26 mouse cellular contexts compared by ENCODE assay signal in genomic region chr3:140619885-140620284, GRCm38 (mm10).
"Had no signal": no experiment of that assay in that cellular context is flagged by ENCODE, and none has a peak within 500 bp of the region (broad histone marks: within the 10 kb centered on the region; RNA-seq: fewer than 3 reads in every experiment).

No protein-coding gene starts in this region.

- H3K27me3 ChIP-seq: heart, embryonic 13.5 days; heart, embryonic 15.5 days; hindbrain, embryonic 13.5 days; hindbrain, embryonic 15.5 days; kidney, embryonic 15.5 days; limb, embryonic 13.5 days; limb, embryonic 15.5 days; liver, embryonic 12.5 days had no signal

- H3K9ac ChIP-seq: heart, embryonic 13.5 days; heart, embryonic 15.5 days; hindbrain, embryonic 13.5 days; hindbrain, embryonic 15.5 days; kidney, embryonic 15.5 days; limb, embryonic 13.5 days; limb, embryonic 15.5 days; liver, embryonic 12.5 days; liver, embryonic 14.5 days had no signal

- H3K4me1 ChIP-seq: heart, embryonic 13.5 days; heart, embryonic 15.5 days; hindbrain, embryonic 13.5 days; hindbrain, embryonic 15.5 days; kidney, embryonic 15.5 days; limb, embryonic 13.5 days; limb, embryonic 15.5 days; liver, embryonic 12.5 days had no signal

- DNase-seq: gastrocnemius, postnatal 10 days; gastrocnemius, postnatal 25 days; heart, adult 18-20 months; heart, postnatal 14 days; heart, postnatal 36 days; kidney, adult 11 months; kidney, adult 2 months; kidney, adult 9 months; kidney, postnatal 14 days; kidney, postnatal 36 days; layer of hippocampus, adult 9-11 months; layer of hippocampus, postnatal 36 days; left cerebral cortex, postnatal 4 days had no signal

- H3K36me3 ChIP-seq: heart, embryonic 13.5 days; heart, embryonic 15.5 days; hindbrain, embryonic 13.5 days; hindbrain, embryonic 15.5 days; kidney, embryonic 15.5 days; limb, embryonic 13.5 days; limb, embryonic 15.5 days; liver, embryonic 12.5 days had no signal

- H3K4me3 ChIP-seq: heart, embryonic 13.5 days; heart, embryonic 15.5 days; hindbrain, embryonic 13.5 days; hindbrain, embryonic 15.5 days; kidney, embryonic 15.5 days; limb, embryonic 13.5 days; limb, embryonic 15.5 days; liver, embryonic 12.5 days had no signal

- H3K27ac ChIP-seq: heart, embryonic 13.5 days; heart, embryonic 15.5 days; hindbrain, embryonic 13.5 days; hindbrain, embryonic 15.5 days; hindbrain, postnatal 0 days; kidney, embryonic 15.5 days; kidney, postnatal 0 days; limb, embryonic 13.5 days; limb, embryonic 15.5 days; liver, embryonic 12.5 days; liver, embryonic 14.5 days had no signal

- H3K9me3 ChIP-seq: heart, embryonic 13.5 days; heart, embryonic 15.5 days; hindbrain, embryonic 13.5 days; hindbrain, embryonic 15.5 days; kidney, embryonic 15.5 days; limb, embryonic 13.5 days; limb, embryonic 15.5 days; liver, embryonic 12.5 days had no signal

- ATAC-seq: hindbrain, postnatal 0 days; intestine, embryonic 16.5 days; liver, embryonic 12.5 days had no signal

- H3K4me2 ChIP-seq: heart, embryonic 11.5 days; heart, embryonic 13.5 days; heart, embryonic 15.5 days; hindbrain, embryonic 13.5 days; hindbrain, embryonic 15.5 days; kidney, embryonic 15.5 days; limb, embryonic 13.5 days; limb, embryonic 15.5 days; liver, embryonic 12.5 days had no signal
